Mouse (Mus musculus): ENCODE data around the gene Adh7. TPM values are rescaled to one million over a fixed set of nuclear protein-coding genes. Genes with fewer than 3 reads are reported as not detected.

Adh7 gene
- not detected in 2 replicates for total RNA-seq (2017)

DNA sequence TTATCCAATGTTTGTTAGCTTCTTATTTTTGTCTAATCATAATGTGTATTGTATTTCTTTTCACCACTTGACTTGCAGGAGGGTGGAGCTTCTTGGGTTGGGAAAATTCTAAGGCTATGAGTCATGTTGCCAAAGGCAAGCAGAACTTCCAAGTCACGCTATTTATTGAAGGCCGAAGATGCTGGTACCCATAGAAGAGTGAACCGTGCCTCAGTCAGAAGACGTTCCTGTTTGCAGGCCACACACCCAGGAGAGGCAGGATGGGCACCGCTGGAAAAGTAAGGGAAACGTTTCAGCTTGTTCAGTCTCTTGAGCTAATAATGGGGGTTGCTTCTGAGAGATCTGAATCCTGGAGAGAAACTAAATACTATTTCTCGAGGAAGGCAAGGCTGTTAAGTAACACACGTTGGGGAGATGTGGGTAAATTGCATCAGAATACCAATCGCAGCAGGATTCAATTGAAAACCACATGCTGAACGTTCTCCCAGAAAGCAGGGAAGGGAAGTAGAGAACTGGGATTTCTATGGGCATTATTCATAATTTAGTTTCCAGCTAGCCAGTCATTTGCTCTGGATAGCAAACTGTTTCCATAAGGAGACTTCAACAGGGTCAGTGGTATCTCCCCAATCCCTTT, at the start of gene Adh7:
Gene Adh7, plus strand, starts transcription at position 130 of the 634 bp plus-strand sequence.
- no peak for ATAC-seq (replicated peaks in 1 of 2; ENCODE audit: insufficient read depth in 1 of 2, low FRiP score in 2 of 2, low TSS enrichment in 1 of 2, low read depth in 1 of 2, poor library complexity in 2 of 2, severe bottlenecking in 2 of 2)

DNA sequence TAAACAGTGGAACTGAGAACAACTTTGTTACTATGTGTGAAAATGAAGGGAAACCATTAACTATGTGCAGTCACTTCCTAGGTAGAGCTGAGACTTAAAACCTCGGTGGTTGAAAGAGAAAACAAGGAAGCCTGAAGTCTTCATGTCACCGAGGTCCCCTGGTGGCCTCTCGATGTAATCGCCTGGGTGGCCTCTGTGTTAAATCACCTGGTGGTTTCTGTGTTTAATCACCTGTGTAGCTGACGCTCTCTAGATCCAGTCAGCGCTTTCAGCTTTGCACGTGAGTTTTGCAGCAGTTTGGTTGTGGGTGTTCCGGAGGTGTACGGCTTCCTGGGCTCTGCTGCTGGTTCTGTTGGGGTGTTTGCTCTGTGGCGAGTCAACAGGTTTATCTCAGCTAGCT, 44.3 kb upstream of the Adh7 start:
- no peak for ATAC-seq (replicated peaks in 1 of 2; ENCODE audit: insufficient read depth in 1 of 2, low FRiP score in 2 of 2, low TSS enrichment in 1 of 2, low read depth in 1 of 2, poor library complexity in 2 of 2, severe bottlenecking in 2 of 2)

DNA sequence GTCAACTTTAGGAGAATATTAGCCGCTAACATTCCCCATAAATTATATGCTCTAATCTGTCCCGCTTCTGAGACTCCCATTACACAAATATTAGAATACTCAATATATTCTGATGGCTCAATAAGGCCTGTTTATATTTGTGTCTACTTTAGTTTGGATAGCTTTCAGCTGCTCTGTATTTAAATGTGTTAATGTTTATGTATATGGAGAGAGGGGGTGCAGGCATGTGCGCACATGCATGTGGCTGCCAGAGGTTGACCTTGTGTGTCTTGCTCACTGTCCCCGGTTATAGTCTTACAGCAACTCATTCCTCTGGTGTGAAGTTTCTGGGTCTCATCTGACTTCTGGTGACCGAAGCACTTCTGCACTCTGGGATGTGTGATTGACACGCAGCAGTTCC, 42.0 kb upstream of the Adh7 start:
- ATAC-seq (replicated peaks in 1 of 2; ENCODE audit: insufficient read depth in 1 of 2, low FRiP score in 2 of 2, low TSS enrichment in 1 of 2, low read depth in 1 of 2, poor library complexity in 2 of 2, severe bottlenecking in 2 of 2) = no peak

DNA sequence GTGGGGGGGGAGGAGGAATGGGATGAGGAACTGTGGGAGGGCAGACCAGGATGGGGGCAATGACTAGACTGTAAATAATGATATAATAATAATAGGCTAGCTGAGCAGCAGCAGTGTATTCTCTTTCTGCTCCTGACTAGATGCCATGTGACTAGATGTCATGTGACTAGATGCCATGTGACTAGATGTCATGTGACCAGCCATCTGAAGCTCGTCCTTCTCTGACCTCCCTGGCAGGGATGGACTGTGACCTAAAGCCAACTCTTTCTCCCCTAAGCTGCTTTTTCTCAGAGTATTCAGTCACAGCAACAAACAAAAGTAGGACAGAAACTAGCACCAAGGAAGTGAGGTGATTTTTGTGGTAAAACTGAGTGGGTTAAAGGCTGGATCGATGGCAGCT, 35.5 kb upstream of the Adh7 start:
- ATAC-seq (replicated peaks in 1 of 2; ENCODE audit: insufficient read depth in 1 of 2, low FRiP score in 2 of 2, low TSS enrichment in 1 of 2, low read depth in 1 of 2, poor library complexity in 2 of 2, severe bottlenecking in 2 of 2) = no peak

DNA sequence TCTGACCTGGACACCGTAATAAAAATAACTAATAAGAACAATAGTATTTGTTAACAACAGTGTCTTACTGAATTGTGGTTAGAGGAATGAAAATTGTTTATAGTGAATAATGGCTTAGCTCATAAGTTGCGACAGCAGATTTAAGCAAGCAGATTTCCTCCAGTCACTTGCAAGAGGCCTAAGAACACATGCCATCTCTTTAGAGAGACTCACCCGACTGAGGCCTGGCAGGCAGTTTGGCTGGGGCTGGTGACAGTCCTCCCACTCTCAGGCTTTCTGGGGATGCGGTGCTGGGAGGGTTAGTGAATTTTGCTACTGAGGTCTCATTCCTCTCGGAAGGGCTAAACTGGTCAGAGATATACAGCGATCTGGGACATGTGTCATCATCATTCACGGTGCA, 34.2 kb upstream of the Adh7 start:
- no peak for ATAC-seq (replicated peaks in 1 of 2; ENCODE audit: insufficient read depth in 1 of 2, low FRiP score in 2 of 2, low TSS enrichment in 1 of 2, low read depth in 1 of 2, poor library complexity in 2 of 2, severe bottlenecking in 2 of 2)

DNA sequence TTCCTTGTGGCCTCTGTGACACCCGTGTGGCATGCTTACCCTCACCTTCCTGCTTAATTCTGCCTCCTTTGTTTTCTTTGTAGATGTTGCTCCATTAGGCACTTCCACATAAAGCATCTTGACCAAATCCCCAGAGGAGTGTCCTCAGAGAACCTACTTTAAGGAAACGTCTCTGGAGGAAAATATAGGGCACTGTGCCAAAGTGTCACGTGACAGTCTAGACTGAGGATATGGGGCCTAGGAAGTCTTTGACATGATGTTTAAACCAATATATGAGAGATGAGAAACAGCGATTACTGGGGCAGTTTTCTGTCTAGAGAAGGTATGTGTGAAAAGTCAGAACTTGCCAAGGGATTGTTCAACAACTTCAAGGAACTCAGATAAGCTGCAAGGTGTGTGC, 32.3 kb upstream of the Adh7 start:
- ATAC-seq (replicated peaks in 1 of 2; ENCODE audit: insufficient read depth in 1 of 2, low FRiP score in 2 of 2, low TSS enrichment in 1 of 2, low read depth in 1 of 2, poor library complexity in 2 of 2, severe bottlenecking in 2 of 2) = no peak

DNA sequence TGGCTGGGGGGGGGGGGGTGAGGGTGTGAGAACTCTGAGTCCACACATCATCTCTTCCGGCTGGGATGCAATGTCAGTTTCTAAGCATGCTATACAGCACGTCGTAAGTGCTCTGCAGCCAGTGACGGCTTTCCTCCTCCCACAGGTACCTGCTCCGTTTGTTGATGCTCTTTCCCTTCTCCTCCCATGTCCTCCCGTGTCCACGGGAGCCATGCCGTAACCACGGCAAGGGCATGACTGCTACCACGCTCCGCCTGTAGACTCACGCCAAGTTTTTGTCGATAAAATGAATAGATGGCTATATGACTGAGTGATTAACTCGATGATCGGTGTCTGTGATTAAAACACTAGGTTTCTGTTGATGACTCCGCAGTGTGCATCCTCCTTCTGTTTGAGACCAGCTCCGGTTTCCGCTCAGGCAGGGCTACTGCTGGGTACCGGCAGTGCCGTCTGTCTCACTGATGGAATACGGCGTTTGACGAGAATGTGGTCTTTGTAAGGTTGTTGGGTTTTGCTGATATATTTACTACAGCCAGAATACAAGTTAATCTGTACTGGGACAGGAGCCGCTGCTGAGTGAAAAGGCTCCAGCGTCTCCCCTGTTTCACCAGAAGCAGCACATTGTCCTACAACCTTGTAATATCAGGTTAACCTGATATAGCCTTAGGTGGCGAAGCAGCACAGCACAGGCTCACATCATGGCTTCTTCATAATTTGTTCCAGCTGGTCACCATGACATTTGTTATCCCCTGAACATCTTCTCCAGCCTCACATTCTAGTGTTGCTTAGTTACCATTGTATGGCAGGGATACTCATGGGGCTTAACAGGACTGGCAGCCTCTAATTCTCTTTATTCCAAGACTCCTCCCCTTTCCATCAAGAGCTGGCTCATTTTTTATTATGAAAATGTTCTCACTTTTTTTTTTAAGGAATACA, 31.3 kb upstream of the Adh7 start:
- ATAC-seq (replicated peaks in 1 of 2; ENCODE audit: insufficient read depth in 1 of 2, low FRiP score in 2 of 2, low TSS enrichment in 1 of 2, low read depth in 1 of 2, poor library complexity in 2 of 2, severe bottlenecking in 2 of 2) = no peak

DNA sequence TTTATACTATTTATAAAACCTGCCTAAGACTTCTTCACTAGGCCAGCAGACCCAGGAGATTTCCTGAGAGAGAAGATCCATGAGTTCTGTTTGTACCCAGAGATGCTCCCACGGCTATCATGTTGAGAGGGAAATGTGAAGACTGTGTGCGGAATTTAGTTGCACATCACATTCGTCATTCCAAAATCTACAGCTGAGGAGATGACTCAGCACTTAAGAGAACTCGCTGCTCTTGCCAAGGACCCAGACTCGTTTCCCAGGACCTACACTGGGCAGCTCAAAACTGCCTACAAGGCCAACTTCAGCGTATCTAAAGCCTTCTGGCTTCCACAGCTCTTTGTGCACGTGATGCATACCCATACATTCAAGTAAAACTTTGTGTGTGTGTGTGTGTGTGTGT, 25.3 kb upstream of the Adh7 start:
- no peak for ATAC-seq (replicated peaks in 1 of 2; ENCODE audit: insufficient read depth in 1 of 2, low FRiP score in 2 of 2, low TSS enrichment in 1 of 2, low read depth in 1 of 2, poor library complexity in 2 of 2, severe bottlenecking in 2 of 2)

DNA sequence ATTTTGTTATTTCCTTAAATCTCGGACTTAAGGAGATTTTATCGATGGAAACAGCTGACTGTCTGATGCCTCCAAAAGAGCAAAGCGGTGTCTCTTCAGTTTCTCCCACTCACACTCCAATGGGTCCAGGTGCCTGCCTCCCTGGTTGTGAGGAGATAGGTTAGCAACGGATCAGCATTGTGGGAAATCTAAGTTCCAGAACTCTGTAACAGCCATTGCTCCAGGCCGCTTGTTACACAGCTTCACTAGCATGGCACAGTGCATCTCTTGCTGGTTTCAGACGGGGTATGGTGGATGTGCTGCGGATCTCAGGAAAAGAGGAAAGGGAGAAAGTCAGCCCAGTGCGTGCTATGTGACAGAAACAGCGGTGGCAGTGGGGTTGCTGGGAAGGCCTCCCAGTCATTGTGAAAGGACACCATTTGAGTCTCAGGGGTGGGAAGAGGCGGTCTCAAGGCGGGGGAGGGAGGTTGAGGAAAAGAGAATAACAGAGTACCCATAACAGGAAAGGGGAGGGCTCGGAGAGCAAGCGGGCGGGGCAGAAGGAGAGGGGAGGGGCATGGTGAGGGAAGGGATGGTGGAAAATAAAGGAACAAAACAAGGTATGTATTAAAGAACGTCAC, 23.8 kb upstream of the Adh7 start, which contains the start of gene 4930579F01Rik:
Gene 4930579F01Rik, minus strand, starts transcription at position 143 of the 620 bp plus-strand sequence.
- no peak for ATAC-seq (replicated peaks in 1 of 2; ENCODE audit: insufficient read depth in 1 of 2, low FRiP score in 2 of 2, low TSS enrichment in 1 of 2, low read depth in 1 of 2, poor library complexity in 2 of 2, severe bottlenecking in 2 of 2)

DNA sequence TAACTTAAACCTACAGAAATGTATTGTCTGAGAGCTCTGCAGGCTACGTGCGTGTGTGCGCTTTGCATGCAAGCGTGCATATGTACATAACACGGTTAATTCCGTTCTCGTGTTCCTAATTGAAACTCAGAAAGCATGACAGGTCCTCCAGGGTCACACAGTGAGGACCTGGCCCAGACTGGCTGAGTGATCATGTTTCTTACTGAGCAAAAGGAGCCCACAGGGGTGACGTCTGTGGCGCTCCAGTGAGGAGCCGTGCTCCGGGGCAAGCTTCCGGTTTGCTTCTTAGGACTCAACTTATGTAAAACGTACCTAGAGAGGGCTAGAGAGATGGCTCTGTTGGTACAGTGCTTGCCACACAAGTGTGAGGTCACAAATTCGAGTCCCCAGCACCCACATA, 20.5 kb upstream of the Adh7 start:
- no peak for ATAC-seq (replicated peaks in 1 of 2; ENCODE audit: insufficient read depth in 1 of 2, low FRiP score in 2 of 2, low TSS enrichment in 1 of 2, low read depth in 1 of 2, poor library complexity in 2 of 2, severe bottlenecking in 2 of 2)

DNA sequence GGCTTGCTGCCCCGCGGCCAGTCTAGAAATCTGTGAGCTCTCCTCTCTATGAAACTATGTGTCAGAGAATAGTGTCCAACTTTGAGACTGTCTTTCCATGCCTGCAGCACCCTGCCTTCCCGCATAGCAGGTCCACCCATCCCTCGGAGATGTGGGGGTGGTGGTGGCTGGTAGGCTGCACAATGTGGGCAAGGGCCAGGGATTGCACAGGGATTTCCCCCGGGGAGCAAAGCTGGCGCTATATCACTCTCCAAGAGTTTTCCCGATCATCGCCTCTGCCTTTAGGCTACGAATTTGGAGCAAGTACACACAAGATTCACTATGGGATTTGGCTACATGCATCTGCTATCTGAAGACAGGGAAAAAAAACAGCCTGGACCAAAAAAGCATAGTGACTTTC, 20.0 kb upstream of the Adh7 start:
- no peak for ATAC-seq (replicated peaks in 1 of 2; ENCODE audit: insufficient read depth in 1 of 2, low FRiP score in 2 of 2, low TSS enrichment in 1 of 2, low read depth in 1 of 2, poor library complexity in 2 of 2, severe bottlenecking in 2 of 2)

DNA sequence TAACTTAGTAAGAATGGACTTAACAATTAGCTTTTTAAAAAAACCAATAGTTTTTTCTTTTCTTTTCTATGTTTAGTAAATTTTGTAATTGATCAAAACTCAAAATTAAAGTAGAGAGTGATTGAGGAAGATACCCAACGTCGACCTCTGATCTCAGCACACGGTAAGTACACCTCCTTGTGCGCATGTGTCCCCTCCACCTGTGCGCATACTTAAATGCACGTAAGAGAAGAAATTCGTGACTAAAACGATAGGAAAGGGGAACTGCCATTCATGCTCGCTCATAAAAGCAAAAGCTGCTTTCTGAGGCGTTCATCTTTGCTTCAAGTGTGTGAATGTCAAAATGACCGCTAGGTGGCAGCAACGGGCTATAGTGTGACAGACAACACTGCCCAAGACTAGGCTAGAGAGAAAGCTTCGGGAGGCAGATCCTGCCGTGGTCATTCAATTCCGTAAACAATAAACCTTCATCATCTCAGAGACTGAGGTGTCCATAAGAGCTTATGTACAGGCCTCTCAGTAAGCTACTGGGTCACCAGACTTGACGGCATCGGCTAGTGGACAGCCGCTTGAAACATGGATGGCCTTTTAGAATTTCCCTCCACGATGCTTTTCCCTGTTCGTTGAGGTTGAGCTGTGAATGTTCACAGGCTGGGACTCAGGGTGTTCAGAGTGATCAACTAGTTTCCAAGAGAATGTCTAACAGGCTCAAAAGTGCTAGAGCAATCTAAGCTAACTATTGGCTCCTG, 19.4 kb upstream of the Adh7 start:
- ATAC-seq (replicated peaks in 1 of 2; ENCODE audit: insufficient read depth in 1 of 2, low FRiP score in 2 of 2, low TSS enrichment in 1 of 2, low read depth in 1 of 2, poor library complexity in 2 of 2, severe bottlenecking in 2 of 2) = peak; percentile 94 to 97

DNA sequence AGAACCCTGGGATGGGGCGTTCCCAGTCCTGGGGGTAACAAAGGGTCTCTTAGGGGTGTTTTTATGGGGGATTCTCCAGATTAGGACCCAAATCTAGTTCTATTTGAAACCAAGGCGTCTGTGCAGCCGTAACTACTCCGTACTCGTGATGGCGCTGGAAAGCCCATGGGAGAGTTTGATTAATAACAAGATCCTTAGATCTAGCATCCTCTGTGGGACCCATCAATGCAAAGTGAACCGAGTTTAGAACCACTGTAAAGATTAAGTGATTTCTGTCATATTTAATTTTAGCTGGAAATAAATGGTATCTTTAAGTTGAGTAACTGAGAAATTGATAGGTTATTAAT, 18.9 kb upstream of the Adh7 start:
- ATAC-seq (replicated peaks in 1 of 2; ENCODE audit: insufficient read depth in 1 of 2, low FRiP score in 2 of 2, low TSS enrichment in 1 of 2, low read depth in 1 of 2, poor library complexity in 2 of 2, severe bottlenecking in 2 of 2) = no peak

DNA sequence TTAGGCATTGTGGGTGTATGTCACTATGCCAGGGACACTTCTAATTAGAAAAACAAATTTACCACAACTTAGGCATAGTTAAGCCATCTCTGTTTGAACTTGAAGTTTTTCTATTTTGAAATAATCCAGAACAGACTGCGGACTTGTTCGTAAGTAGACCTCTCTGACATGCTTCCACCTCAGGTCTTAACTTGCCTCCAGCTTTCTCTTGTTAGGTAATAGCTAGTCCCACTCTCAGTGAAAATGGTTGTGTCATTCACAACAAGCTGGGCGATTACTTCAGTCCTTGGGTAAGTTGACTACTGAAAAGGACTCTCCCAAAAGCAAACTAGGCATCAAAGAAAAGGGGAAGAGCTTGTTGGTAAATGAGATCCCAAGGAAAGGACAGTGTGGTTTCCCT, 8.7 kb upstream of the Adh7 start:
- no peak for ATAC-seq (replicated peaks in 1 of 2; ENCODE audit: insufficient read depth in 1 of 2, low FRiP score in 2 of 2, low TSS enrichment in 1 of 2, low read depth in 1 of 2, poor library complexity in 2 of 2, severe bottlenecking in 2 of 2)

DNA sequence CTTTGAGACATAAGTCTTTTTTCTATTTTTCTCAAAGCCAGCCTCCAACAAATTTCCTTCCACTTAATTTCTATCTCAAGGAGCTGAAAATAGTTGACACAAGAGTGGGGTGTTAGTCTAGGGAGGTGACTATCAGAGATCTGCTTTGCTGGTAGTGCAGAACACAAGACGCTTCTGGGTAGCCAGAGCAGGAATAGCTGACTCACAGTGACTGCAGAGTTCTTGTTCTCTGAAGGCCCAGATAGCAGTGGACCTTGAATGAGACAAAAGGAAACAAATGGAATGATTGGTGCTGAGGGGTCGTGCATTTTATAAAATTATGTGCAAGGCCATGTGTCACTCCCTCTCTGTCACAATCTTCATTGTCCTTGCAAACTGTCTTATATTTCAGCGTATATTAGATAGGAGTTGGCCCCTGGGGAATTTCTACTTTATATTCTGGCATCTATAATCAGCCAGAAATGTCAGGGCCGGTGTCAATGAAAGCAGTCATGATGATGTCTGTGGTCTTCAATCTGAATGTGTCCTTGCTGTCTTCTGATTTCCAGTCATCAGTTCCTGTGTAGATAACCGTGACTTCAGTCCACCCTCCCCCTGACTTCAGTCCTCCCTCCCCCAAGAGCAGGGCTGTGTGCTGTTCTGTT, 7.0 kb upstream of the Adh7 start:
- peak in 1 of 2 experiments; percentile 22; a peak in 1 of 4 replicates for ATAC-seq (replicated peaks in 1 of 2; ENCODE audit: insufficient read depth in 1 of 2, low FRiP score in 2 of 2, low TSS enrichment in 1 of 2, low read depth in 1 of 2, poor library complexity in 2 of 2, severe bottlenecking in 2 of 2)

DNA sequence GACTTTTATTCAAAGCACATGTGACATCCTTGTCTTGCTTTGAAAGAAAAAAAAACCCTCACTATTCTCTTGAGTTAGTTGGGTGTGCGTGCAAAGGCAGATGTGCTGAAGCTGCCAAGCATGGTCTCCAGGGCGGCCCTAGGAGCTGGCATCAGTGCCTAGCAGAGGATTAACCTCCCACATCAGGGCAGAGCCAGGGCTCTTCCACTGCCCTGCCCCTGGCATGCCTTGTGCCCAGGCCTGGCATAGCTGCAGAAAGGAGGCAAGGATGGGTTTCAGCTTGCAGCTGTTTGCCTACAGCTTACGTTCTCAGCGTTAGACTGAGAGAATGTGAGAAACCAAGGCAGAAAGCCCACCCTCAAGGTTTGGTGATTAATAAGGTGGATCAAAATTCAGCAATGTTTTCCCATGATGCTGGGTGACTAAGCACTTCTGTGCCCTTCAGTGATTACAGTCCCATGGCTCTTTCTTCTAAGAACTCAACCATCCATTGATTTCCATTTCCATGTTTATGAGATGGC, 5.1 kb upstream of the Adh7 start:
- ATAC-seq (replicated peaks in 1 of 2; ENCODE audit: insufficient read depth in 1 of 2, low FRiP score in 2 of 2, low TSS enrichment in 1 of 2, low read depth in 1 of 2, poor library complexity in 2 of 2, severe bottlenecking in 2 of 2) = no peak

DNA sequence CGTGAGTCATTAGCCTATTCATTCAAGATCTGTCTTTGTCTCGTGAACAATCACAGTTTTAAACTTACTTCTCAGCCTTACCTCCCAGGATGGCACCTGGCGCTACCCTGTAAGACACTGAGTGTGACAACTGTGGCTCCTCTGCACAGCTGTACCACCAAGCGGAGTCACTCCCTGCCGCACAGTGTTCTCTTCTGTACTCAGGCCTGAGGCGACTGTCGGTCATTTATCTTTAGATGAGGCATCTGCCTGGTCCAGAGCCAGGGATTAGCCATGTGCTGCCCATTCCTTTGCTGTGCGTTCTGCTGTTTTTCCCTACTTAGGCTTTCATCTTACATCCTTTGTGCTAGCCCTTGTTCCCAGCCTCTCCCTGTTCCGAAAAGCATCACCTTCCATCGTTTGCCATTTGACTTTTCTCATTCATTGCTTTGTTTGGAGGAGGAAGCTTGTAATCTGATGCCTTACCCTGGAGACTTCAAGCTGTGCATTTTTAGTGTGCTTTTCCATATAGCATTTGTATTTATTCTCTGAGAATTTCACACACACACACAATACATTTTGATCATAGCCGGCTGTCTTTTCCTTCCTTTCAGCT, 2.1 kb upstream of the Adh7 start:
- no peak for ATAC-seq (replicated peaks in 1 of 2; ENCODE audit: insufficient read depth in 1 of 2, low FRiP score in 2 of 2, low TSS enrichment in 1 of 2, low read depth in 1 of 2, poor library complexity in 2 of 2, severe bottlenecking in 2 of 2)
